Mouse (Mus musculus): ENCODE measurements around the gene Zfyve21. TPM values are rescaled to one million over a fixed set of nuclear protein-coding genes. Genes with fewer than 3 reads are reported as not detected.

Zfyve21 gene
- total RNA-seq, 1 experiment from 2014 or later = 8.6 TPM

GRCm38 (mm10) chr12:111794526-111795179 lies 19.3 kb upstream of the Zfyve21 start:
- no peak for ATAC-seq (replicated peaks in 1 of 2; ENCODE audit: insufficient read depth in 1 of 2, low FRiP score in 2 of 2, low TSS enrichment in 1 of 2, low read depth in 1 of 2, poor library complexity in 2 of 2, severe bottlenecking in 2 of 2)

- no peak for ATAC-seq (replicated peaks in 1 of 2; ENCODE audit: insufficient read depth in 1 of 2, low FRiP score in 2 of 2, low TSS enrichment in 1 of 2, low read depth in 1 of 2, poor library complexity in 2 of 2, severe bottlenecking in 2 of 2)
Measured at GRCm38 (mm10) chr12:111795180-111795895, 18.6 kb upstream of the Zfyve21 start.

GRCm38 (mm10) chr12:111797251-111797650 lies 16.7 kb upstream of the Zfyve21 start:
- ATAC-seq (replicated peaks in 1 of 2; ENCODE audit: insufficient read depth in 1 of 2, low FRiP score in 2 of 2, low TSS enrichment in 1 of 2, low read depth in 1 of 2, poor library complexity in 2 of 2, severe bottlenecking in 2 of 2) = no peak

- ATAC-seq (replicated peaks in 1 of 2; ENCODE audit: insufficient read depth in 1 of 2, low FRiP score in 2 of 2, low TSS enrichment in 1 of 2, low read depth in 1 of 2, poor library complexity in 2 of 2, severe bottlenecking in 2 of 2) = no peak
Measured at GRCm38 (mm10) chr12:111798493-111798892, 15.5 kb upstream of the Zfyve21 start.

- no peak for ATAC-seq (replicated peaks in 1 of 2; ENCODE audit: insufficient read depth in 1 of 2, low FRiP score in 2 of 2, low TSS enrichment in 1 of 2, low read depth in 1 of 2, poor library complexity in 2 of 2, severe bottlenecking in 2 of 2)
Measured at GRCm38 (mm10) chr12:111800459-111801183, 13.3 kb upstream of the Zfyve21 start.

GRCm38 (mm10) chr12:111803538-111803937 lies 10.4 kb upstream of the Zfyve21 start:
- no peak for ATAC-seq (replicated peaks in 1 of 2; ENCODE audit: insufficient read depth in 1 of 2, low FRiP score in 2 of 2, low TSS enrichment in 1 of 2, low read depth in 1 of 2, poor library complexity in 2 of 2, severe bottlenecking in 2 of 2)

- no peak for ATAC-seq (replicated peaks in 1 of 2; ENCODE audit: insufficient read depth in 1 of 2, low FRiP score in 2 of 2, low TSS enrichment in 1 of 2, low read depth in 1 of 2, poor library complexity in 2 of 2, severe bottlenecking in 2 of 2)
Measured at GRCm38 (mm10) chr12:111808775-111809174, 5.2 kb upstream of the Zfyve21 start.

GRCm38 (mm10) chr12:111809762-111810161 lies 4.2 kb upstream of the Zfyve21 start:
- peak; percentile 46 to 57 for ATAC-seq (replicated peaks in 1 of 2; ENCODE audit: insufficient read depth in 1 of 2, low FRiP score in 2 of 2, low TSS enrichment in 1 of 2, low read depth in 1 of 2, poor library complexity in 2 of 2, severe bottlenecking in 2 of 2)

GRCm38 (mm10) chr12:111812075-111812474 lies 1.9 kb upstream of the Zfyve21 start:
- ATAC-seq (replicated peaks in 1 of 2; ENCODE audit: insufficient read depth in 1 of 2, low FRiP score in 2 of 2, low TSS enrichment in 1 of 2, low read depth in 1 of 2, poor library complexity in 2 of 2, severe bottlenecking in 2 of 2) = no peak

GRCm38 (mm10) chr12:111812611-111813010 lies 1.4 kb upstream of the Zfyve21 start:
- ATAC-seq (replicated peaks in 1 of 2; ENCODE audit: insufficient read depth in 1 of 2, low FRiP score in 2 of 2, low TSS enrichment in 1 of 2, low read depth in 1 of 2, poor library complexity in 2 of 2, severe bottlenecking in 2 of 2) = no peak

GRCm38 (mm10) chr12:111813111-111813765 lies 732 bp upstream of the Zfyve21 start:
- ATAC-seq (replicated peaks in 1 of 2; ENCODE audit: insufficient read depth in 1 of 2, low FRiP score in 2 of 2, low TSS enrichment in 1 of 2, low read depth in 1 of 2, poor library complexity in 2 of 2, severe bottlenecking in 2 of 2) = 0 out of 4 replicates have a peak, but pooled peaks of 1 of the 2 experiments have one; percentile 0

GRCm38 (mm10) chr12:111814769-111815762 lies 1.1 kb downstream of the Zfyve21 start:
- ATAC-seq (replicated peaks in 1 of 2; ENCODE audit: insufficient read depth in 1 of 2, low FRiP score in 2 of 2, low TSS enrichment in 1 of 2, low read depth in 1 of 2, poor library complexity in 2 of 2, severe bottlenecking in 2 of 2) = no peak

GRCm38 (mm10) chr12:111816528-111816927 lies 2.6 kb downstream of the Zfyve21 start:
- ATAC-seq (replicated peaks in 1 of 2; ENCODE audit: insufficient read depth in 1 of 2, low FRiP score in 2 of 2, low TSS enrichment in 1 of 2, low read depth in 1 of 2, poor library complexity in 2 of 2, severe bottlenecking in 2 of 2) = no peak

GRCm38 (mm10) chr12:111816967-111817366 lies 3.0 kb downstream of the Zfyve21 start:
- ATAC-seq (replicated peaks in 1 of 2; ENCODE audit: insufficient read depth in 1 of 2, low FRiP score in 2 of 2, low TSS enrichment in 1 of 2, low read depth in 1 of 2, poor library complexity in 2 of 2, severe bottlenecking in 2 of 2) = no peak

GRCm38 (mm10) chr12:111817991-111818390 lies 4.0 kb downstream of the Zfyve21 start:
- no peak for ATAC-seq (replicated peaks in 1 of 2; ENCODE audit: insufficient read depth in 1 of 2, low FRiP score in 2 of 2, low TSS enrichment in 1 of 2, low read depth in 1 of 2, poor library complexity in 2 of 2, severe bottlenecking in 2 of 2)

GRCm38 (mm10) chr12:111819936-111820335 lies 6.0 kb downstream of the Zfyve21 start:
- no peak for ATAC-seq (replicated peaks in 1 of 2; ENCODE audit: insufficient read depth in 1 of 2, low FRiP score in 2 of 2, low TSS enrichment in 1 of 2, low read depth in 1 of 2, poor library complexity in 2 of 2, severe bottlenecking in 2 of 2)

GRCm38 (mm10) chr12:111820708-111821107 lies 6.7 kb downstream of the Zfyve21 start:
- no peak for ATAC-seq (replicated peaks in 1 of 2; ENCODE audit: insufficient read depth in 1 of 2, low FRiP score in 2 of 2, low TSS enrichment in 1 of 2, low read depth in 1 of 2, poor library complexity in 2 of 2, severe bottlenecking in 2 of 2)

All from hematopoietic stem cell, adult 5-6 weeks (primary cell).